Mouse (Mus musculus): Measurements from ENCODE around the gene Adgrl2. TPM values are rescaled to one million over a fixed set of nuclear protein-coding genes. Genes with fewer than 3 reads are reported as not detected.

Adgrl2 gene
- polyA plus RNA-seq, 1 experiment from 2014 or later = 116 TPM

GRCm38 (mm10) chr3:148894867-148895266 lies 95.5 kb downstream of the Adgrl2 start:
- Histone ChIP-seq H3K27me3 (no peaks in the 10 kb centered on the region), H3K4me2 (no peak overlapping the region), H3K36me3 (0 out of 2 replicates have a peak, but pooled peaks cover 3% of the 10 kb centered on the region), H3K27ac (peak overlapping the region; percentile 14), H3K4me1 (replicated peaks) (peaks cover 30% of the 10 kb centered on the region), H3K4me3 (no peak overlapping the region), H3K9me3 (no peaks in the 10 kb centered on the region), H3K9ac (no peak overlapping the region)
- 85% methylated on average over 8 of the region's 8 CpGs for WGBS
- no peak for ATAC-seq (ENCODE audit: low FRiP score)

- Histone ChIP-seq H3K27ac (no peak overlapping the region), H3K9ac (no peak overlapping the region), H3K36me3 (peaks cover 8% of the 10 kb centered on the region; the same call in 1 of the 2 replicates), H3K27me3 (no peaks in the 10 kb centered on the region), H3K9me3 (no peaks in the 10 kb centered on the region), H3K4me1 (replicated peaks) (peaks cover 7% of the 10 kb centered on the region), H3K4me2 (no peak overlapping the region), H3K4me3 (no peak overlapping the region)
- ATAC-seq (ENCODE audit: low FRiP score) = no peak
- WGBS = 83% methylated on average over 5 of the region's 5 CpGs
Observed at GRCm38 (mm10) chr3:148887902-148888301, 102.5 kb downstream of the Adgrl2 start.

GRCm38 (mm10) chr3:148886956-148887355 lies 103.4 kb downstream of the Adgrl2 start:
- Histone ChIP-seq H3K4me3 (no peak overlapping the region), H3K36me3 (peaks cover 8% of the 10 kb centered on the region; the same call in 1 of the 2 replicates), H3K9me3 (no peaks in the 10 kb centered on the region), H3K9ac (no peak overlapping the region), H3K27me3 (no peaks in the 10 kb centered on the region), H3K27ac (no peak overlapping the region), H3K4me2 (no peak overlapping the region), H3K4me1 (replicated peaks) (peaks cover 7% of the 10 kb centered on the region)
- 94% methylated on average over 4 of the region's 4 CpGs for WGBS
- no peak for ATAC-seq (ENCODE audit: low FRiP score)

- 93% methylated on average over 8 of the region's 8 CpGs for WGBS
- H3K4me2 ChIP-seq = no peak overlapping the region
- H3K4me1 ChIP-seq (replicated peaks) = peaks cover 7% of the 10 kb centered on the region
- no peak overlapping the region for H3K4me3 ChIP-seq
- no peaks in the 10 kb centered on the region for H3K9me3 ChIP-seq
- H3K27ac ChIP-seq = no peak overlapping the region
- no peak overlapping the region for H3K9ac ChIP-seq
- peaks cover 8% of the 10 kb centered on the region; the same call in 1 of the 2 replicates for H3K36me3 ChIP-seq
- no peaks in the 10 kb centered on the region for H3K27me3 ChIP-seq
- no peak for ATAC-seq (ENCODE audit: low FRiP score)
Observed at GRCm38 (mm10) chr3:148885980-148886668, 104.2 kb downstream of the Adgrl2 start.

GRCm38 (mm10) chr3:148885184-148885583 lies 105.2 kb downstream of the Adgrl2 start:
- Histone ChIP-seq H3K27ac (no peak overlapping the region), H3K9me3 (no peaks in the 10 kb centered on the region), H3K27me3 (no peaks in the 10 kb centered on the region), H3K4me2 (no peak overlapping the region), H3K36me3 (peaks cover 6% of the 10 kb centered on the region; the same call in 1 of the 2 replicates), H3K4me3 (no peak overlapping the region), H3K9ac (no peak overlapping the region), H3K4me1 (replicated peaks) (peaks cover 7% of the 10 kb centered on the region)
- WGBS = 81% methylated on average over 4 of the region's 4 CpGs
- no peak for ATAC-seq (ENCODE audit: low FRiP score)

GRCm38 (mm10) chr3:148881431-148881830 lies 108.9 kb downstream of the Adgrl2 start:
- no peaks in the 10 kb centered on the region for H3K27me3 ChIP-seq
- no peaks in the 10 kb centered on the region for H3K9me3 ChIP-seq
- no peak overlapping the region for H3K4me3 ChIP-seq
- no peak overlapping the region for H3K9ac ChIP-seq
- H3K4me1 ChIP-seq (replicated peaks) = peaks cover 21% of the 10 kb centered on the region
- WGBS = 97% methylated on average over 5 of the region's 5 CpGs
- H3K4me2 ChIP-seq = no peak overlapping the region
- no peak overlapping the region for H3K27ac ChIP-seq
- no peak for ATAC-seq (ENCODE audit: low FRiP score)
- no peaks in the 10 kb centered on the region for H3K36me3 ChIP-seq

GRCm38 (mm10) chr3:148872563-148872962 lies 117.8 kb downstream of the Adgrl2 start:
- no peaks in the 10 kb centered on the region for H3K27me3 ChIP-seq
- 85% methylated on average over 5 of the region's 5 CpGs for WGBS
- no peak overlapping the region for H3K27ac ChIP-seq
- H3K36me3 ChIP-seq = no peaks in the 10 kb centered on the region
- no peak overlapping the region for H3K4me3 ChIP-seq
- H3K9ac ChIP-seq = no peak overlapping the region
- no peak for ATAC-seq (ENCODE audit: low FRiP score)
- peaks cover 11% of the 10 kb centered on the region for H3K4me1 ChIP-seq (replicated peaks)
- H3K9me3 ChIP-seq = no peaks in the 10 kb centered on the region
- no peak overlapping the region for H3K4me2 ChIP-seq

- no peak overlapping the region for H3K9ac ChIP-seq
- peak overlapping the region; percentile 41 for H3K27ac ChIP-seq
- H3K27me3 ChIP-seq = no peaks in the 10 kb centered on the region
- no peak for ATAC-seq (ENCODE audit: low FRiP score)
- H3K4me3 ChIP-seq = no peak overlapping the region
- no peaks in the 10 kb centered on the region for H3K9me3 ChIP-seq
- H3K4me1 ChIP-seq (replicated peaks) = peaks cover 15% of the 10 kb centered on the region
- no peaks in the 10 kb centered on the region for H3K36me3 ChIP-seq
- WGBS = 67% methylated on average over 5 of the region's 5 CpGs
- no peak overlapping the region for H3K4me2 ChIP-seq
Observed at GRCm38 (mm10) chr3:148871792-148872464, 118.4 kb downstream of the Adgrl2 start.

GRCm38 (mm10) chr3:148867618-148868017 lies 122.7 kb downstream of the Adgrl2 start:
- WGBS = 27% methylated on average over 8 of the region's 8 CpGs
- no peak for ATAC-seq (ENCODE audit: low FRiP score)
- Histone ChIP-seq H3K36me3 (no peaks in the 10 kb centered on the region), H3K9ac (no peak overlapping the region), H3K4me2 (no peak overlapping the region), H3K27me3 (no peaks in the 10 kb centered on the region), H3K4me3 (no peak overlapping the region), H3K27ac (0 out of 2 replicates have a peak overlapping the region, but pooled peaks have one; percentile 8), H3K9me3 (no peaks in the 10 kb centered on the region), H3K4me1 (replicated peaks) (peaks cover 18% of the 10 kb centered on the region)

GRCm38 (mm10) chr3:148866633-148867032 lies 123.7 kb downstream of the Adgrl2 start:
- Histone ChIP-seq H3K27ac (no peak overlapping the region), H3K9me3 (no peaks in the 10 kb centered on the region)

GRCm38 (mm10) chr3:148866053-148866452 lies 124.3 kb downstream of the Adgrl2 start:
- 90% methylated on average over 7 of the region's 7 CpGs for WGBS
- no peaks in the 10 kb centered on the region for H3K27me3 ChIP-seq

More at GRCm38 (mm10) chr3:148866633-148867032, 123.7 kb downstream of the Adgrl2 start:
- Histone ChIP-seq H3K27me3 (no peaks in the 10 kb centered on the region), H3K4me1 (replicated peaks) (peaks cover 15% of the 10 kb centered on the region), H3K36me3 (no peaks in the 10 kb centered on the region), H3K4me2 (no peak overlapping the region), H3K9ac (no peak overlapping the region), H3K4me3 (no peak overlapping the region)
- ATAC-seq (ENCODE audit: low FRiP score) = no peak
- WGBS = 92% methylated on average over 5 of the region's 5 CpGs

GRCm38 (mm10) chr3:148865234-148865633 lies 125.1 kb downstream of the Adgrl2 start:
- Histone ChIP-seq H3K27me3 (no peaks in the 10 kb centered on the region), H3K4me3 (no peak overlapping the region), H3K4me1 (replicated peaks) (peaks cover 18% of the 10 kb centered on the region), H3K4me2 (no peak overlapping the region), H3K27ac (no peak overlapping the region), H3K9me3 (no peaks in the 10 kb centered on the region), H3K9ac (no peak overlapping the region), H3K36me3 (no peaks in the 10 kb centered on the region)
- 0 out of 2 replicates have a peak, but pooled peaks have one; percentile 32 for ATAC-seq (ENCODE audit: low FRiP score)
- WGBS = 71% methylated on average over 7 of the region's 7 CpGs

More at GRCm38 (mm10) chr3:148866053-148866452, 124.3 kb downstream of the Adgrl2 start:
- Histone ChIP-seq H3K4me3 (no peak overlapping the region), H3K27ac (no peak overlapping the region), H3K9ac (no peak overlapping the region), H3K36me3 (no peaks in the 10 kb centered on the region), H3K4me2 (no peak overlapping the region), H3K9me3 (no peaks in the 10 kb centered on the region), H3K4me1 (replicated peaks) (peaks cover 18% of the 10 kb centered on the region)
- ATAC-seq (ENCODE audit: low FRiP score) = no peak

Data from hindbrain, embryonic 13.5 days (tissue).